Mouse (Mus musculus) midbrain, embryonic 16.5 days (tissue): ENCODE measurements around the gene Gm30191. TPM values are rescaled to one million over a fixed set of nuclear protein-coding genes. Genes with fewer than 3 reads are reported as not detected.

ENCODE experiments used
- ATAC-seq: fragments of 200-750 bp; cut with Nextera tagmentation; 2 replicates; pipeline ENCODE4 v1.8.0; 2017; ENCODE audit warnings: moderate TSS enrichment
- H3K27ac ChIP-seq: fragments of 300-500 bp; sonication (generic); 2 replicates; pipeline ENCODE4 v1.5.1; 2014; ENCODE audit warnings: mild to moderate bottlenecking, low read length, mixed read lengths
- H3K27me3 ChIP-seq: fragments of 300-500 bp; sonication (generic); 2 replicates; pipeline ENCODE4 v1.6.1; 2014; ENCODE audit warnings: low read depth, low read length, mixed read lengths; ENCODE audit not compliant: control insufficient read depth, insufficient read depth
- H3K36me3 ChIP-seq: fragments of 300-500 bp; sonication (generic); 2 replicates; pipeline ENCODE4 v1.6.1; 2014; ENCODE audit warnings: mild to moderate bottlenecking, low read length, moderate library complexity, mixed read lengths; ENCODE audit not compliant: control insufficient read depth, insufficient read depth
- H3K4me1 ChIP-seq: fragments of 300-500 bp; sonication (generic); 2 replicates; pipeline ENCODE4 v1.6.1; 2014; ENCODE audit warnings: mild to moderate bottlenecking, low read length, mixed read lengths; ENCODE audit not compliant: control insufficient read depth, insufficient read depth
- H3K4me2 ChIP-seq: fragments of 300-500 bp; sonication (generic); 2 replicates; pipeline ENCODE4 v1.6.1; 2014; ENCODE audit warnings: mild to moderate bottlenecking, low read length, mixed read lengths
- H3K4me3 ChIP-seq: fragments of 300-500 bp; sonication (generic); 2 replicates; pipeline ENCODE4 v1.5.1; 2014; ENCODE audit warnings: low read depth, mild to moderate bottlenecking, low read length, moderate library complexity, mixed read lengths
- H3K9ac ChIP-seq: fragments of 300-500 bp; sonication (generic); 2 replicates; pipeline ENCODE4 v1.6.1; 2014; ENCODE audit warnings: low read depth, low read length, mixed read lengths
- H3K9me3 ChIP-seq: fragments of 300-500 bp; sonication (generic); replicated peaks from 2 replicates; pipeline ENCODE4 v1.6.1; 2014; ENCODE audit warnings: mild to moderate bottlenecking, low read length, mixed read lengths; ENCODE audit not compliant: control insufficient read depth, poor library complexity, severe bottlenecking
- WGBS: fragments of 180-500 bp; shearing (Covaris S2); extraction: QIAGEN DNeasy Blood & Tissue Kit; methylation state at CpG from one replicate; pipeline ENCODE4 v1.1.7; 2014; 5-methylcytosine and 5-hydroxymethylcytosine counted together
- polyA plus RNA-seq: library from polyadenylated mRNA; unstranded; fragments of >200 nt; fragmentation: Nextera tagmentation; extraction: Ambion mirVana; gene quantifications from 2 replicates; pipeline ENCODE4 v1.2.1, GENCODE M21; 2015

Gene Gm30191
- polyA plus RNA-seq, 1 experiment from 2014 or later, result not detected

DNA sequence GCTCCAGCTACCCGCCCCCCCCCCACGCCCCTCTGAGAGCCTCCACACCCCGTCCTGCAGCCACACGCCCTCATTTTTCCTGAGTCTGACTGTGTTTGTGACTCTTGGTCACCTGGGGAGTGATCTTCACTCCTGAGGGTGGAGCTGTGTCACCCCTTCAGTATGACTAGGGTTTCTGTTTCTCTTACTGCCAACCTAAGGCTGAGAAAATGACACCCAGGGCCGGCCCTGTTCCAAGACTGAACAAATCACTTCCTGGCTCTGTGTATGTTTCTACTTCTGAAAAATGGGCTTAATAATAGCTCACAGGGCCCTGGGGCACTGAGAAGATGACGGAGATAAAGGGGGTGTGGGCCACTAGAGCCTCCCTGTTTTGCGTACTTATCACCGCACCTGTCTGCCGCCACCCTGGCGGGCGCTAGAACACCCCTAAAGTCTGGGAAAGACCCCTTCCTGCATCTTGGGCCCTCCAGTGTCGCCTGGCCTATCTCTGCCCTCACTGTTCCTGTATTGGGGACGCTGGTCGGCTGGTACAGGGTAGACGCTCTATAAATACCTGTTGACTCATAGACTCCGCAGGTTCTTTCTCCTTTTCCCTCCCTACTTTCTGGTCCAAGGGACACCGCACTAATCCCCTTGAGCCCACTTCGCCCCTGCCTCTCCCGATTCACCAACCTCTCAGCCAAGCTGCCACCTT is 9.0 kb upstream of the Gm30191 start:
- Histone ChIP-seq H3K36me3 (no peaks in the 10 kb centered on the region), H3K27me3 (peaks cover 11% of the 10 kb centered on the region; the same call in 1 of the 2 replicates), H3K9ac (no peak overlapping the region), H3K27ac (no peak overlapping the region), H3K4me1 (no peaks in the 10 kb centered on the region), H3K4me3 (no peak overlapping the region), H3K9me3 (no peaks in the 10 kb centered on the region), H3K4me2 (peak overlapping the region; percentile 5; the same call in 1 of the 2 replicates)
- WGBS, result 27% methylated on average over 19 of the region's 19 CpGs
- ATAC-seq, result no peak

DNA sequence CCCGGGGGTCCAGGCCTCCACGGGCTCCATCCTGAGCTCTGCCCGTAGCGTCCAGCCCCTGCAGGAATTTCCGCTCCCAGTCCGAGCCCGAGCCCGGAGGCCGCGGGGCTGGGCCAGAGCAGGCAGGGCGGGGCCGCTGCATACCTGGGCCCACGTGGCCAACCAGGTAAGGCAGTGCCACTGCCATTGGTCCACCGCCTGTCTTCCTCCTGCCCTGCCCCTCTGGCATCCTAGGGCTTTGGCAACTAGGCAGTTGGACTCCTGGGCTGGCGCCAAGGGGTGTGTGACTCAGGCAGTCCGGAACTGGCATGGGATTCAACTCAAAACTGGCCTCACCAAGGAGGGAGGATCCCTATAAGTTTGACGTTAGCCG is 8.5 kb upstream of the Gm30191 start, which contains the start of gene Cnksr1:
Cnksr1 (minus strand) TSS at position 121 of the 373 bp plus-strand sequence.
- Histone ChIP-seq H3K36me3 (no peaks in the 10 kb centered on the region), H3K9me3 (no peaks in the 10 kb centered on the region), H3K4me1 (no peaks in the 10 kb centered on the region), H3K27me3 (peaks cover 11% of the 10 kb centered on the region; the same call in 1 of the 2 replicates), H3K9ac (no peak within 1 kb of the TSS), H3K4me2 (peak within 1 kb of the TSS; percentile 5; the same call in 1 of the 2 replicates), H3K27ac (no peak within 1 kb of the TSS), H3K4me3 (no peak within 1 kb of the TSS)
- ATAC-seq, result no peak
- 3% methylated on average over 18 of the region's 18 CpGs for whole genome bisulfite sequencing

GRCm38 (mm10) chr4:134238686-134239085 is 8.0 kb upstream of the Gm30191 start:
- H3K9ac ChIP-seq, result no peak overlapping the region
- no peaks in the 10 kb centered on the region for H3K9me3 ChIP-seq
- no peak for ATAC-seq
- H3K4me3 ChIP-seq, result no peak overlapping the region
- no peaks in the 10 kb centered on the region for H3K36me3 ChIP-seq
- no peak overlapping the region for H3K27ac ChIP-seq
- H3K4me2 ChIP-seq, result peak overlapping the region; percentile 5; the same call in 1 of the 2 replicates
- H3K4me1 ChIP-seq, result no peaks in the 10 kb centered on the region
- 15% methylated on average over 10 of the region's 10 CpGs for WGBS
- peaks cover 11% of the 10 kb centered on the region; the same call in 1 of the 2 replicates for H3K27me3 ChIP-seq

DNA sequence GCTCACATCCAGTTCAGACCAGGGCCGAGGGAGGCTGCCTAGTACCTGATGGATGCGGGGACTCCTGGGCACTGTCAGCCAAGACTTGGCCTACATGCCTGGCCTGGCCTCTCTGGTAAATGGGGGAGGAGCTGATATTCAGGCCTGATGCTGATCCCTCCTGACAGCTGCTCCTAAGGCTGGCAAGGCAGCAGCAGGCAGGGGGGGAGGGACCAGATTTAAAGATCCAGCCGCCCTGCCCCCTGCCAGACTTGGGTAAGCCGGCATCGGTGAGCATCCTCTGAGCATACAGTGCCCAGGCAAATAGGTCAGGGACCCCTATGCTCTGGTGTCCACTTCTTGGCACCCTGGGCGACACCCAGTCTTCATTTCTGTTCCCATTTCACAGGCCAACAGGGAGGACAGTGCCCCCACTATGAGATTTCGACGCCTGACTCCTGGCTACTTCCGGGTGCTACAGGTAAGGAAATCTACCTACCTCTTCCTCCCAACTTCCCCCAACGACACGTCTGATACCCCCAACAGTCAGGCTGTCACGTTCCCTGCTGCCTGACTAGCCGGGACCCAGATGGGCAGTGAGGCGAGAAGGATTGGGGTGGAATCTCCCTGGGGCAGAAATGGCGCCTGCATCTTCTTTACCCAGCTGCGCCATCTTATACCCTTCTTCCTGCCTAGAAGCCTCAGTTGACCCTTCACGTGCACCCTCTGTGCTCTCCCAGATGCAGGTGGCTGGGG is 3.1 kb upstream of the Gm30191 start, which contains the start of gene E130218I03Rik:
E130218I03Rik (plus strand) TSS at position 147 of the 735 bp plus-strand sequence.
- H3K36me3 ChIP-seq, result no peaks in the 10 kb centered on the region
- H3K27me3 ChIP-seq, result peaks cover 16% of the 10 kb centered on the region
- 92% methylated on average over 17 of the region's 17 CpGs for WGBS
- H3K4me1 ChIP-seq, result peaks cover 14% of the 10 kb centered on the region
- ATAC-seq, result no peak
- H3K9me3 ChIP-seq, result no peaks in the 10 kb centered on the region
- peak within 1 kb of the TSS; percentile 85 for H3K4me2 ChIP-seq
- H3K27ac ChIP-seq, result no peak within 1 kb of the TSS
- peak within 1 kb of the TSS; percentile 67 for H3K4me3 ChIP-seq
- no peak within 1 kb of the TSS for H3K9ac ChIP-seq

GRCm38 (mm10) chr4:134245148-134245843 is 1.4 kb upstream of the Gm30191 start, which contains the start of gene Zfp593:
Zfp593 (minus strand) TSS chr4:134245592.
- Histone ChIP-seq H3K27ac (no peak within 1 kb of the TSS), H3K9me3 (no peaks in the 10 kb centered on the region)
- under 1% methylated on average over 60 of the region's 60 CpGs for WGBS

GRCm38 (mm10) chr4:134246256-134246655 is 479 bp upstream of the Gm30191 start:
- no peak overlapping the region for H3K9ac ChIP-seq
- no peaks in the 10 kb centered on the region for H3K9me3 ChIP-seq
- no peak overlapping the region for H3K27ac ChIP-seq
- peaks cover 24% of the 10 kb centered on the region for H3K4me1 ChIP-seq
- WGBS, result 20% methylated on average over 4 of the region's 4 CpGs
- no peak overlapping the region for H3K4me3 ChIP-seq
- H3K36me3 ChIP-seq, result no peaks in the 10 kb centered on the region
- no peak; the same call in 1 of the 2 replicates for ATAC-seq
- H3K4me2 ChIP-seq, result no peak overlapping the region; the same call in 1 of the 2 replicates
- peaks cover 19% of the 10 kb centered on the region for H3K27me3 ChIP-seq

More at GRCm38 (mm10) chr4:134245148-134245843, 1.4 kb upstream of the Gm30191 start, which contains the start of gene Zfp593:
- Histone ChIP-seq H3K27me3 (peaks cover 19% of the 10 kb centered on the region), H3K4me1 (peaks cover 19% of the 10 kb centered on the region), H3K36me3 (no peaks in the 10 kb centered on the region), H3K9ac (peak within 1 kb of the TSS; percentile 76), H3K4me3 (peak within 1 kb of the TSS; percentile 67), H3K4me2 (peak within 1 kb of the TSS; percentile 85)
- ATAC-seq, result peak; percentile 74

GRCm38 (mm10) chr4:134249651-134250050 is 2.9 kb downstream of the Gm30191 start:
- Histone ChIP-seq H3K4me2 (peak overlapping the region; percentile 77), H3K9me3 (no peaks in the 10 kb centered on the region), H3K27me3 (peaks cover 43% of the 10 kb centered on the region), H3K9ac (peak overlapping the region; percentile 57), H3K4me1 (peaks cover 27% of the 10 kb centered on the region), H3K27ac (no peak overlapping the region), H3K36me3 (no peaks in the 10 kb centered on the region), H3K4me3 (peak overlapping the region; percentile 59)
- 1% methylated on average over 30 of the region's 30 CpGs for whole genome bisulfite sequencing
- ATAC-seq, result peak; percentile 30; the same call in 1 of the 2 replicates

- Histone ChIP-seq H3K4me3 (peak overlapping the region; percentile 59), H3K4me1 (peaks cover 24% of the 10 kb centered on the region; the same call in 1 of the 2 replicates), H3K9ac (peak overlapping the region; percentile 75), H3K9me3 (no peaks in the 10 kb centered on the region), H3K36me3 (no peaks in the 10 kb centered on the region), H3K27ac (0 out of 2 replicates have a peak overlapping the region, but pooled peaks have one; percentile 81), H3K4me2 (peak overlapping the region; percentile 77), H3K27me3 (peaks cover 49% of the 10 kb centered on the region)
- WGBS, result 4% methylated on average over 27 of the region's 27 CpGs
- no peak for ATAC-seq
Measured at GRCm38 (mm10) chr4:134250116-134250929, 3.6 kb downstream of the Gm30191 start.
